Mouse (Mus musculus) CH12.LX (cell line): ENCODE results near the gene Ntan1. TPM values are rescaled to one million over a fixed set of nuclear protein-coding genes. Genes with fewer than 3 reads are reported as not detected.

Experiments used
- DNase-seq: peaks from one replicate; pipeline ENCODE4 v3.0.0-alpha.2; 2013; ENCODE audit errors: extremely low read depth
- H3K27ac ChIP-seq: 2 replicates; pipeline ENCODE4 v1.5.1; 2012; ENCODE audit warnings: low read depth, mild to moderate bottlenecking, control low read depth, moderate library complexity; ENCODE audit not compliant: insufficient read depth
- H3K27me3 ChIP-seq: replicated peaks from 2 replicates; pipeline ENCODE3; 2012; ENCODE audit warnings: inconsistent platforms
- H3K36me3 ChIP-seq, 2 experiments: replicated peaks in 1 of 2; 2 replicates each; pipeline versions ENCODE3 to v1.6.1; 2012; ENCODE audit warnings: inconsistent platforms in 1 of 2, low read length in 1 of 2, mild to moderate bottlenecking in 1 of 2, mixed read lengths in 1 of 2, moderate library complexity in 1 of 2; ENCODE audit not compliant: control insufficient read depth in 1 of 2, insufficient read depth in 1 of 2
- H3K4me1 ChIP-seq, 2 experiments: 2 replicates each; pipeline ENCODE4 v1.6.1; 2012; ENCODE audit warnings: inconsistent platforms in 1 of 2, moderate library complexity in 1 of 2; ENCODE audit not compliant: insufficient read depth in 2 of 2, control insufficient read depth in 1 of 2
- H3K4me2 ChIP-seq: 2 replicates; pipeline ENCODE4 v1.6.1; 2012; ENCODE audit warnings: low read depth, mild to moderate bottlenecking, control low read depth; ENCODE audit not compliant: poor library complexity, insufficient read depth, severe bottlenecking
- H3K4me3 ChIP-seq, 3 experiments: fragments of 150-350 bp in 1 of 3; sonication (generic) in 1 of 3; replicated peaks in 1 of 3; 2 replicates each; pipeline versions ENCODE3 to v1.5.1; 2011 to 2012; ENCODE audit warnings: low read depth in 2 of 3, low read length in 2 of 3, mild to moderate bottlenecking in 2 of 3, moderate library complexity in 2 of 3, control low read depth in 1 of 3, improper control_type of control experiment in 1 of 3, inconsistent platforms in 1 of 3, mixed read lengths in 1 of 3; ENCODE audit not compliant: poor library complexity in 1 of 3
- H3K79me2 ChIP-seq: replicated peaks from 2 replicates; pipeline ENCODE4 v1.6.1; 2012; ENCODE audit warnings: mild to moderate bottlenecking, moderate library complexity; ENCODE audit not compliant: control insufficient read depth, poor library complexity, insufficient read depth, severe bottlenecking; ENCODE audit errors: extremely low read depth
- H3K9ac ChIP-seq: 2 replicates; pipeline ENCODE4 v1.6.1; 2012; ENCODE audit warnings: low read depth, mild to moderate bottlenecking, control low read depth, moderate library complexity; ENCODE audit not compliant: insufficient read depth
- H3K9me3 ChIP-seq: replicated peaks from 2 replicates; pipeline ENCODE3; 2012; ENCODE audit warnings: low read length, inconsistent platforms, mixed read lengths
- BHLHE40 ChIP-seq: IDR thresholded peaks from 2 replicates; pipeline ENCODE4 v1.6.1; 2011; ENCODE audit warnings: mild to moderate bottlenecking, low read depth, low read length, improper control_type of control experiment
- CHD1 ChIP-seq: IDR thresholded peaks from 2 replicates; pipeline ENCODE4 v1.6.1; 2012; ENCODE audit warnings: low read depth, low read length, improper control_type of control experiment, inconsistent platforms
- CHD2 ChIP-seq: IDR thresholded peaks from 2 replicates; pipeline ENCODE4 v1.6.1; 2011; ENCODE audit warnings: low read length, improper control_type of control experiment
- ELF1 ChIP-seq: IDR thresholded peaks from 2 replicates; pipeline ENCODE4 v1.6.1; 2014; ENCODE audit warnings: low read depth, mild to moderate bottlenecking, inconsistent platforms, low read length, improper control_type of control experiment
- EP300 ChIP-seq: IDR thresholded peaks from 2 replicates; pipeline ENCODE4 v1.6.1; 2011; ENCODE audit warnings: low read length, improper control_type of control experiment
- ETS1 ChIP-seq: conservative IDR thresholded peaks from 2 replicates; pipeline ENCODE4 v1.6.1; 2012; ENCODE audit warnings: low read depth, mild to moderate bottlenecking, inconsistent platforms, low read length, improper control_type of control experiment, moderate library complexity
- IRF4 ChIP-seq: IDR thresholded peaks from 2 replicates; pipeline ENCODE4 v1.6.1; 2014; ENCODE audit warnings: low read depth, mild to moderate bottlenecking, inconsistent platforms, low read length, improper control_type of control experiment
- JUN ChIP-seq: IDR thresholded peaks from 2 replicates; pipeline ENCODE4 v1.6.1; 2011; ENCODE audit warnings: low read depth, mild to moderate bottlenecking, low read length, improper control_type of control experiment, moderate library complexity; ENCODE audit not compliant: insufficient read depth
- JUND ChIP-seq: conservative IDR thresholded peaks from 2 replicates; pipeline ENCODE4 v1.6.1; 2011; ENCODE audit warnings: low read depth, low read length, improper control_type of control experiment
- KAT2A ChIP-seq: IDR thresholded peaks from 2 replicates; pipeline ENCODE4 v1.6.1; 2012; ENCODE audit warnings: low read length, improper control_type of control experiment, inconsistent platforms; ENCODE audit not compliant: insufficient replicate concordance
- MAX ChIP-seq: IDR thresholded peaks from 2 replicates; pipeline ENCODE4 v1.6.1; 2011; ENCODE audit warnings: low read length, improper control_type of control experiment
- MAZ ChIP-seq: IDR thresholded peaks from 2 replicates; pipeline ENCODE4 v1.6.1; 2012; ENCODE audit warnings: low read depth, mild to moderate bottlenecking, inconsistent platforms, low read length, improper control_type of control experiment, moderate library complexity
- MYC ChIP-seq: IDR thresholded peaks from 2 replicates; pipeline ENCODE4 v1.6.1; 2011; ENCODE audit warnings: low read depth, mild to moderate bottlenecking, improper control_type of control experiment, low read length
- RCOR1 ChIP-seq: conservative IDR thresholded peaks from 2 replicates; pipeline ENCODE4 v1.6.1; 2012; ENCODE audit warnings: low read depth, mild to moderate bottlenecking, inconsistent platforms, low read length, improper control_type of control experiment
- SMC3 ChIP-seq: IDR thresholded peaks from 2 replicates; pipeline ENCODE4 v1.6.1; 2011; ENCODE audit warnings: low read depth, low read length, improper control_type of control experiment
- TCF12 ChIP-seq: IDR thresholded peaks from 2 replicates; pipeline ENCODE4 v1.6.1; 2014; ENCODE audit warnings: low read depth, mild to moderate bottlenecking, inconsistent platforms, low read length, improper control_type of control experiment
- ZMIZ1 ChIP-seq: IDR thresholded peaks from 2 replicates; pipeline ENCODE4 v1.6.1; 2012; ENCODE audit warnings: low read depth, mild to moderate bottlenecking, inconsistent platforms, low read length, improper control_type of control experiment
- ZNF384 ChIP-seq: IDR thresholded peaks from 2 replicates; pipeline ENCODE4 v1.6.1; 2012; ENCODE audit warnings: low read depth, low read length, improper control_type of control experiment, inconsistent platforms
- dilution Hi-C: fragments of 300-500 bp; cut with MboI; formaldehyde crosslinking; loops from 2 replicates; pipeline ENCODE4 v1.14.3; 2020; ENCODE audit warnings: low sequenced_read_pairs; ENCODE audit not compliant: extremely low pct_unique_long_range_greater_than_20kb, extremely low pct_ligation_motif_present
- in situ Hi-C: fragments of 300-500 bp; cut with MboI; formaldehyde crosslinking; loops from 3 replicates; pipeline ENCODE4 v1.14.3; 2019; ENCODE audit warnings: low sequenced_read_pairs, low pct_ligation_motif_present, low pct_unique_long_range_greater_than_20kb, mixed read lengths
- polyA plus RNA-seq: library from polyadenylated mRNA; unstranded; fragments of >175 nt; gene quantifications from 2 replicates; pipeline ENCODE4 v1.2.1, GENCODE M21; 2012; ENCODE audit warnings: low read depth; ENCODE audit not compliant: insufficient read length
- total RNA-seq, 2 experiments: library from RNA; depleted of rRNA; stranded (reverse); fragments of 300-350 nt in 1 of 2; fragments of >200 nt in 1 of 2; gene quantifications; 2 replicates each; pipeline ENCODE4 v1.2.3; 2012 to 2014

The Ntan1 gene
- total and polyA plus RNA-seq, 3 experiments: 57.3 to 111 (median 71.3) TPM

GRCm38 (mm10) chr16:13840956-13841355 lies 22.3 kb downstream of the Ntan1 start:
- H3K79me2 ChIP-seq: no peaks in the 10 kb centered on the region
- in situ Hi-C loops: no loop called here
- no peak overlapping the region for H3K4me3 ChIP-seq
- no peak overlapping the region for H3K4me2 ChIP-seq
- TF ChIP-seq MAZ (no peak), CHD1 (no peak), MYC (no peak), ZMIZ1 (no peak), ZNF384 (no peak), ELF1 (no peak), SMC3 (no peak), EP300 (no peak), JUND (no peak), CHD2 (no peak), KAT2A (no peak), TCF12 (no peak), RCOR1 (no peak), ETS1 (no peak)
- DNase-seq: no peak
- H3K4me1 ChIP-seq: peaks cover 0 to 7% of the 10 kb centered on the region in 2 experiments; a peak in 1 of 4 replicates
- H3K27ac ChIP-seq: no peak overlapping the region
- no peaks in the 10 kb centered on the region for H3K27me3 ChIP-seq
- peaks cover 66 to 91% of the 10 kb centered on the region in 2 experiments for H3K36me3 ChIP-seq
- H3K9ac ChIP-seq: no peak overlapping the region
- dilution Hi-C loops: no loop called here
- no peaks in the 10 kb centered on the region for H3K9me3 ChIP-seq

GRCm38 (mm10) chr16:13845031-13845430 lies 26.4 kb downstream of the Ntan1 start:
- Histone ChIP-seq H3K36me3 (peaks cover 44 to 73% of the 10 kb centered on the region in 2 experiments), H3K4me2 (no peak overlapping the region), H3K4me1 (peaks cover 0 to 24% of the 10 kb centered on the region in 2 experiments; a peak in 2 of 4 replicates), H3K9ac (no peak overlapping the region), H3K27ac (no peak overlapping the region), H3K79me2 (no peaks in the 10 kb centered on the region), H3K4me3 (no peak overlapping the region)
- dilution Hi-C loops: no loop called here
- DNase-seq: peak; percentile 54
- TF ChIP-seq ETS1 (peak; percentile 27; the same call in 1 of the 2 replicates), IRF4 (peak; percentile 72), EP300 (peak; percentile 76), MYC (no peak), RCOR1 (0 out of 2 replicates have a peak, but pooled peaks have one; percentile 33), MAX (no peak), BHLHE40 (peak; percentile 54), JUND (peak; percentile 78), JUN (peak; percentile 61; the same call in 1 of the 2 replicates)
- TF ChIP-seq, all 38 proteins: peak for 7
- in situ Hi-C loops: no loop called here
- Histone ChIP-seq H3K27me3 (no peaks in the 10 kb centered on the region), H3K9me3 (no peaks in the 10 kb centered on the region)
